Mouse (Mus musculus): ENCODE data around the gene Ldlrad2. TPM values are rescaled to one million over a fixed set of nuclear protein-coding genes. Genes with fewer than 3 reads are reported as not detected.

The Ldlrad2 gene
- polyA plus RNA-seq (2017; shearing (Covaris generic)): not detected

GRCm38 (mm10) chr4:137574469-137574868, at the start of gene Ldlrad2:
Ldlrad2 (minus strand) TSS chr4:137574569.

GRCm38 (mm10) chr4:137593601-137594495, 19.5 kb upstream of the Ldlrad2 start, which contains the start of gene Usp48:
Usp48 (plus strand) TSS chr4:137593755.

Other genes starting within 250 kb of the Ldlrad2 start
- 988 TPM for gene Cdc42, start 216.8 kb downstream of the Ldlrad2 start, polyA plus RNA-seq (2017; shearing (Covaris generic))
- not detected for gene Cela3a, start 164.8 kb downstream of the Ldlrad2 start, polyA plus RNA-seq (2017; shearing (Covaris generic))
- not detected for gene Cela3b, start 144.0 kb downstream of the Ldlrad2 start, polyA plus RNA-seq (2017; shearing (Covaris generic))
- not detected for gene 1700013G24Rik, start 121.3 kb downstream of the Ldlrad2 start, polyA plus RNA-seq (2017; shearing (Covaris generic))
- not detected for gene Hspg2, start 105.8 kb downstream of the Ldlrad2 start, polyA plus RNA-seq (2017; shearing (Covaris generic))
- gene Usp48, start 19.2 kb upstream of the Ldlrad2 start, polyA plus RNA-seq (2017; shearing (Covaris generic)): 171 TPM
- 3.1 TPM for gene Rap1gap, start 90.2 kb upstream of the Ldlrad2 start, polyA plus RNA-seq (2017; shearing (Covaris generic))
- not detected for gene Alpl, start 221.8 kb upstream of the Ldlrad2 start, polyA plus RNA-seq (2017; shearing (Covaris generic))